Mouse (Mus musculus) heart, embryonic 16.5 days (tissue): ENCODE results near the gene Reep3. TPM values are rescaled to one million over a fixed set of nuclear protein-coding genes. Genes with fewer than 3 reads are reported as not detected.

Source experiments
- ATAC-seq: fragments of 200-750 bp; cut with Nextera tagmentation; replicated peaks from 2 replicates; pipeline ENCODE4 v1.8.0; 2017; ENCODE audit warnings: moderate number of reproducible peaks; ENCODE audit not compliant: insufficient read depth, low FRiP score; ENCODE audit errors: extremely low read depth
- H3K27ac ChIP-seq: fragments of 300-500 bp; sonication (generic); 2 replicates; pipeline ENCODE4 v1.5.1; 2014; ENCODE audit warnings: mild to moderate bottlenecking, low read length, control low read depth, moderate library complexity
- H3K27me3 ChIP-seq: fragments of 300-500 bp; sonication (generic); 2 replicates; pipeline ENCODE4 v1.6.1; 2014; ENCODE audit warnings: low read length, mixed read lengths; ENCODE audit not compliant: control insufficient read depth, insufficient read depth
- H3K36me3 ChIP-seq: fragments of 300-500 bp; sonication (generic); 2 replicates; pipeline ENCODE4 v1.6.1; 2014; ENCODE audit not compliant: control insufficient read depth, insufficient read depth
- H3K4me1 ChIP-seq: fragments of 300-500 bp; sonication (generic); 2 replicates; pipeline ENCODE4 v1.6.1; 2014; ENCODE audit warnings: low read length, mixed read lengths; ENCODE audit not compliant: control insufficient read depth, insufficient read depth
- H3K4me2 ChIP-seq: fragments of 300-500 bp; sonication (generic); 2 replicates; pipeline ENCODE4 v1.6.1; 2014; ENCODE audit warnings: low read depth, mild to moderate bottlenecking, control low read depth, low read length
- H3K4me3 ChIP-seq: fragments of 300-500 bp; sonication (generic); 2 replicates; pipeline ENCODE4 v1.5.1; 2014; ENCODE audit warnings: mild to moderate bottlenecking, control low read depth, low read length
- H3K9ac ChIP-seq: fragments of 300-500 bp; sonication (generic); 2 replicates; pipeline ENCODE4 v1.6.1; 2014; ENCODE audit warnings: low read length, control low read depth
- H3K9me3 ChIP-seq: fragments of 300-500 bp; sonication (generic); replicated peaks from 2 replicates; pipeline ENCODE4 v1.6.1; 2016; ENCODE audit warnings: low read length; ENCODE audit not compliant: control insufficient read depth
- WGBS: fragments of 180-500 bp; shearing (Covaris S2); extraction: QIAGEN DNeasy Blood & Tissue Kit; methylation state at CpG from one replicate; pipeline ENCODE4 v1.1.7; 2014; 5-methylcytosine and 5-hydroxymethylcytosine counted together
- polyA plus RNA-seq: library from polyadenylated mRNA; unstranded; fragments of >200 nt; fragmentation: Nextera tagmentation; extraction: Ambion mirVana; gene quantifications from 2 replicates; pipeline ENCODE4 v1.2.1, GENCODE M21; 2015

The Reep3 gene
- 29.7 and 30.1 TPM in 2 replicates for polyA plus RNA-seq

- WGBS, result under 1% methylated on average over 87 of the region's 97 CpGs
- peak within 1 kb of the TSS; percentile 99 for H3K27ac ChIP-seq
Observed at GRCm38 (mm10) chr10:67096621-67097436, at the start of gene Reep3. TSS of gene Reep3 (minus strand) at chr10:67096945.

GRCm38 (mm10) chr10:67145623-67146022, 48.9 kb upstream of the Reep3 start:
- ATAC-seq, result no peak
- 77% methylated on average over 4 of the region's 4 CpGs for whole genome bisulfite sequencing

More at GRCm38 (mm10) chr10:67096621-67097436, at the start of gene Reep3:
- H3K4me2 ChIP-seq, result peak within 1 kb of the TSS; percentile 75
- no peaks in the 10 kb centered on the region for H3K27me3 ChIP-seq
- H3K36me3 ChIP-seq, result no peaks in the 10 kb centered on the region
- no peaks in the 10 kb centered on the region for H3K9me3 ChIP-seq
- ATAC-seq, result peak; percentile 86
- peak within 1 kb of the TSS; percentile 92 for H3K4me3 ChIP-seq
- peak within 1 kb of the TSS; percentile 100 for H3K9ac ChIP-seq
- H3K4me1 ChIP-seq, result peaks cover 42% of the 10 kb centered on the region

GRCm38 (mm10) chr10:67144269-67144668, 47.5 kb upstream of the Reep3 start:
- Histone ChIP-seq H3K9ac (no peak overlapping the region), H3K4me2 (no peak overlapping the region), H3K9me3 (no peaks in the 10 kb centered on the region), H3K4me3 (no peak overlapping the region), H3K27me3 (no peaks in the 10 kb centered on the region), H3K27ac (no peak overlapping the region), H3K36me3 (no peaks in the 10 kb centered on the region), H3K4me1 (peaks cover 7% of the 10 kb centered on the region)
- 68% methylated on average over 2 of the region's 2 CpGs for WGBS
- ATAC-seq, result no peak

More at GRCm38 (mm10) chr10:67145623-67146022, 48.9 kb upstream of the Reep3 start:
- H3K27me3 ChIP-seq, result no peaks in the 10 kb centered on the region
- peaks cover 7% of the 10 kb centered on the region for H3K4me1 ChIP-seq
- H3K4me3 ChIP-seq, result no peak overlapping the region
- H3K9ac ChIP-seq, result no peak overlapping the region
- no peaks in the 10 kb centered on the region for H3K36me3 ChIP-seq
- H3K9me3 ChIP-seq, result no peaks in the 10 kb centered on the region
- H3K27ac ChIP-seq, result no peak overlapping the region
- no peak overlapping the region for H3K4me2 ChIP-seq

- Histone ChIP-seq H3K27me3 (no peaks in the 10 kb centered on the region), H3K4me2 (no peak overlapping the region), H3K4me3 (no peak overlapping the region), H3K36me3 (no peaks in the 10 kb centered on the region), H3K9me3 (no peaks in the 10 kb centered on the region), H3K4me1 (peaks cover 7% of the 10 kb centered on the region), H3K27ac (no peak overlapping the region), H3K9ac (no peak overlapping the region)
- no peak for ATAC-seq
Observed at GRCm38 (mm10) chr10:67143661-67144060, 46.9 kb upstream of the Reep3 start.

- Histone ChIP-seq H3K9ac (no peak overlapping the region), H3K4me1 (no peaks in the 10 kb centered on the region), H3K27ac (no peak overlapping the region), H3K27me3 (no peaks in the 10 kb centered on the region), H3K36me3 (no peaks in the 10 kb centered on the region), H3K4me3 (no peak overlapping the region), H3K4me2 (no peak overlapping the region), H3K9me3 (no peaks in the 10 kb centered on the region)
- ATAC-seq, result no peak
- WGBS, result 87% methylated on average over 2 of the region's 2 CpGs
Observed at GRCm38 (mm10) chr10:67137437-67137836, 40.7 kb upstream of the Reep3 start.

GRCm38 (mm10) chr10:67134322-67134721, 37.6 kb upstream of the Reep3 start:
- no peak for ATAC-seq
- Histone ChIP-seq H3K4me2 (no peak overlapping the region), H3K27ac (no peak overlapping the region), H3K9ac (no peak overlapping the region), H3K9me3 (no peaks in the 10 kb centered on the region), H3K27me3 (no peaks in the 10 kb centered on the region), H3K36me3 (no peaks in the 10 kb centered on the region), H3K4me1 (peaks cover 11% of the 10 kb centered on the region), H3K4me3 (no peak overlapping the region)
- 94% methylated on average over 2 of the region's 2 CpGs for WGBS

GRCm38 (mm10) chr10:67131709-67132108, 35.0 kb upstream of the Reep3 start:
- no peak overlapping the region for H3K27ac ChIP-seq
- no peak overlapping the region for H3K4me3 ChIP-seq
- H3K4me2 ChIP-seq, result no peak overlapping the region
- peaks cover 23% of the 10 kb centered on the region for H3K4me1 ChIP-seq
- no peaks in the 10 kb centered on the region for H3K9me3 ChIP-seq
- no peaks in the 10 kb centered on the region for H3K27me3 ChIP-seq
- no peak overlapping the region for H3K9ac ChIP-seq
- 78% methylated on average over 1 of the region's 1 CpGs for WGBS
- H3K36me3 ChIP-seq, result no peaks in the 10 kb centered on the region
- no peak for ATAC-seq

GRCm38 (mm10) chr10:67129531-67129930, 32.8 kb upstream of the Reep3 start:
- Histone ChIP-seq H3K9me3 (no peaks in the 10 kb centered on the region), H3K27ac (no peak overlapping the region), H3K27me3 (no peaks in the 10 kb centered on the region), H3K4me2 (no peak overlapping the region), H3K4me3 (no peak overlapping the region), H3K36me3 (no peaks in the 10 kb centered on the region), H3K9ac (no peak overlapping the region), H3K4me1 (peaks cover 31% of the 10 kb centered on the region)
- no peak for ATAC-seq
- 55% methylated on average over 1 of the region's 1 CpGs for WGBS

GRCm38 (mm10) chr10:67126859-67127758, 30.4 kb upstream of the Reep3 start:
- peak; percentile 66 for ATAC-seq
- H3K9me3 ChIP-seq, result no peaks in the 10 kb centered on the region
- H3K27me3 ChIP-seq, result no peaks in the 10 kb centered on the region
- peak overlapping the region; percentile 89 for H3K4me2 ChIP-seq
- peak overlapping the region; percentile 88 for H3K9ac ChIP-seq
- WGBS, result under 1% methylated on average over 105 of the region's 115 CpGs
- H3K27ac ChIP-seq, result peak overlapping the region; percentile 80
- peaks cover 45% of the 10 kb centered on the region for H3K4me1 ChIP-seq
- H3K36me3 ChIP-seq, result no peaks in the 10 kb centered on the region
- peak overlapping the region; percentile 80 for H3K4me3 ChIP-seq
